Mouse (Mus musculus): Measurements from ENCODE around the gene Cox8a. TPM values are rescaled to one million over a fixed set of nuclear protein-coding genes. Genes with fewer than 3 reads are reported as not detected.

The Cox8a gene
- total RNA-seq, 1 experiment from 2014 or later: 451 TPM

- no peak for ATAC-seq (replicated peaks in 1 of 2; ENCODE audit: insufficient read depth in 1 of 2, low FRiP score in 2 of 2, low TSS enrichment in 1 of 2, low read depth in 1 of 2, poor library complexity in 2 of 2, severe bottlenecking in 2 of 2)
Measured at GRCm38 (mm10) chr19:7176041-7176696, 41.2 kb downstream of the Cox8a start.

GRCm38 (mm10) chr19:7172051-7172866 is 45.2 kb downstream of the Cox8a start:
- ATAC-seq (replicated peaks in 1 of 2; ENCODE audit: insufficient read depth in 1 of 2, low FRiP score in 2 of 2, low TSS enrichment in 1 of 2, low read depth in 1 of 2, poor library complexity in 2 of 2, severe bottlenecking in 2 of 2): no peak

DNA sequence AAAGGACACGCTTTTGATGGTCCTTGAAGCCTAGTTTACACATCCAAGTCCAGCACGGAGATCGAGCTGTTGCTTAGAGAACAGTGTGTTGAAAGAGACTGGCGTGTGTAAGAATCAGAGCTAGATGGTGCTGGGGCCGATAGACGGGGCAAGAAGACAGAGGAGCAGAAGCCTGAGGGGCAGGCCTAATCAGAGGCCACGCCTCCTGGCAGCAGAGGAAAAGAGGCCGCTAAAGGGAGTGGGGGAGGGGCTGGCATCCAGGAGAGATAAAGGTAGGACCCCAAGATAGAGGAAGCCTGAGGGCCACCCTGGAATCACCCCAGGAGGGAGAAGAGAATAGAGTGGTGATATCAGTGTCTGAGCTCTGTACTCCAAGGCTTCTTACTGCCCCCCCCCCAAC is 46.0 kb downstream of the Cox8a start:
- ATAC-seq (replicated peaks in 1 of 2; ENCODE audit: insufficient read depth in 1 of 2, low FRiP score in 2 of 2, low TSS enrichment in 1 of 2, low read depth in 1 of 2, poor library complexity in 2 of 2, severe bottlenecking in 2 of 2): no peak

DNA sequence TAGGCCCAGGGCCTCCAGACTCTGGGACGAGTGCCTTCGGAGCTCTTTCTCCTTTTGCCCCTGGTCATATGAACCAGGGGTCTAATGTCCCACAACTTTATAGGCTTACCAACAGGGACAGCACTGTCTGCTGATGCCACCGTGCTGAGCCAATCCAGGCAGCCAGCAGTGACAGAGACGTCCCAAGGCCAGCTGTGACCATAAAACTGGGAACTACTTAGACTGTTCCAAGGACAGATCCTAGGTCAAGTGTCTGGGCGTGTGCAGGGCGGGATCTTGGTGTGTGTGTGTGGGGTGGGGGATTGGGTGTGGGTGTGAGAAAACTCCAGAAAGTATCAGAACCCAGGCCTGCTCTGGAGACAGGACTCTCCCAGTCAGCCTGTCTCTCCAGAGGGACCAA is 46.5 kb downstream of the Cox8a start:
- no peak for ATAC-seq (replicated peaks in 1 of 2; ENCODE audit: insufficient read depth in 1 of 2, low FRiP score in 2 of 2, low TSS enrichment in 1 of 2, low read depth in 1 of 2, poor library complexity in 2 of 2, severe bottlenecking in 2 of 2)

- ATAC-seq (replicated peaks in 1 of 2; ENCODE audit: insufficient read depth in 1 of 2, low FRiP score in 2 of 2, low TSS enrichment in 1 of 2, low read depth in 1 of 2, poor library complexity in 2 of 2, severe bottlenecking in 2 of 2): no peak
Measured at GRCm38 (mm10) chr19:7168423-7168822, 49.0 kb downstream of the Cox8a start.

DNA sequence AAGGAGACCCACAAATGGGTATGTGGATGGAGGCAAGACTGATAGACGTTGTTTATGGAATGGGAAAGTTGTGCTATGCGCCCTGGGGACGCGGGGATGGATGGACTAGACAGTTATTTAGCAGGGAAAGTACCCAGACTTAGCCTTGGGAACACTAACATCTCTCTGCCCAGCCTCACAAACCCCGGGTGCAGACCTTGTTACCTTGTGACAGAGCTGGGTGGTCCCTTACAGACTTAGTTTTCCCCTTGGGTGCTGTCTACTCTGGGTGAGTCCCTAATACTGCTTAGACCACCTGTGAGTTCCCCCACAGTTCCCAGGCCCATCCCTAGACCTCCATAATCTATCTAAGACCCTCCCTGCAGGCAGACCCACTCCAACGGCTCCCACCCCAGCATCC is 50.6 kb downstream of the Cox8a start:
- no peak for ATAC-seq (replicated peaks in 1 of 2; ENCODE audit: insufficient read depth in 1 of 2, low FRiP score in 2 of 2, low TSS enrichment in 1 of 2, low read depth in 1 of 2, poor library complexity in 2 of 2, severe bottlenecking in 2 of 2)

DNA sequence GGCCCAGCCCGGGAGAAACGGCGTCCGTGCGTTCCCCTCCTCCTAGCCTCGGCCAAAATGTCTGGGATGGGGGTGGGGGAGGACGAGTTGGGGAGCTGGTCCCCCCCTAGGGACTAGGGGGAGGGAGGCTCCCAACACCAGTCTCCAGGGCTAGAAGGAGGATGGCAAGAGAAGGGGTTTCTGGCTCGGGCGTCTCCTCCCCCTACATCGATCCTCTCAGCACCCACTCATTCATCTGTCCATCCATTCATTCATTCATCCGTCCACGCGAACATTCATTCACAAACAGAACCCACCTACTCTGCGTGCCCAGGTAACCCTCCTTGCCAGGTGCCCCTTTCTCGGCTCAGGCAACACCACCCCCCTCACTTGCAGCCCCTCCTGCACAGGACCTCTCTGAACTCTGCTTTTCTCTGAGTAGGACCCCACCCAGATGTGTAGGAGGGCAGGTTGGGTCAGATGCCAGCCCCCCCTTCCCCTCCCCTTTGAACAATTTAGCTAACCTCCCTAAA is 51.2 kb downstream of the Cox8a start:
- ATAC-seq (replicated peaks in 1 of 2; ENCODE audit: insufficient read depth in 1 of 2, low FRiP score in 2 of 2, low TSS enrichment in 1 of 2, low read depth in 1 of 2, poor library complexity in 2 of 2, severe bottlenecking in 2 of 2): no peak

DNA sequence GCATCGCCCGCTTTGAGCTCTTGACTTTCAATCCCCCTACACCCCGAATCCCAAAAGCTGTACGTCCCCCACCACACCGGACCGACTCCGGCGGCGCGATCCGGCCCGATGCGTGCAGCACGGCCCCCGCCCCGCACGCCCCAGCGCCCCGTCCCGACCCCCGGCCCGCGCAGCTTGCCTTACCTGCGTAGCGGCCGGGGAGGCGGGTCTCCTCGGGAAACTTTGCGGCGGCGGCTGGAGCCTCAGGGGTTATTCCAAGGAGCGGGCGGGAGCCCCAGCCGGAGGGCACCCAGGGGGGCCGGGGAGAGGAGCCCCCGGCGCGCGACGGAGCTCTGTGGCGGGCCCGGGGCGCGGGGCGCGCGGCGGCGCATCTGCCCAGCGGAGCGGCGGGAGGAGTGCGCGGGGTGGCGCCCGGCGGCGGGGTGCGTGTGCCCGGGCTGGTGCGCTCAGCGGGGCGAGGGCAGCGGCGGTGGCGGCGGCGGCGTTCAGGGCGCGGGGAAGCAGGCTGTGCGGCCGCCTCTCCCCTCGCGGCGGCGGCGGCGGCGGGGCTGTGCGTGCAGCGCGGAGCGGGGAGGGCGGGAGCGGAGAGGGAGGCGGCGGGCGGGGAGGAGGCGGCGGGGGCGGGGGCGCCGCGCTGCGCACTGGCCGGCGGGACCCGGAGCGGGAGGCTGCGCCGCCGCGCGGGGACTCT is 51.8 kb downstream of the Cox8a start:
- no peak for ATAC-seq (replicated peaks in 1 of 2; ENCODE audit: insufficient read depth in 1 of 2, low FRiP score in 2 of 2, low TSS enrichment in 1 of 2, low read depth in 1 of 2, poor library complexity in 2 of 2, severe bottlenecking in 2 of 2)

Other genes starting within 250 kb of the Cox8a start
- 89.4 and 98.0 TPM in 2 replicates for gene Ppp1r14b, start 242.6 kb downstream of the Cox8a start, total RNA-seq (2017)
- 9.1 and 12.3 TPM in 2 replicates for gene Plcb3, start 241.1 kb downstream of the Cox8a start, total RNA-seq (2017)
- gene Fkbp2, start 237.1 kb downstream of the Cox8a start, total RNA-seq (2017): 67.0 and 99.5 TPM in 2 replicates
- 6.4 and 9.2 TPM in 2 replicates for gene Vegfb, start 230.0 kb downstream of the Cox8a start, total RNA-seq (2017)
- 7.7 and 20.5 TPM in 2 replicates for gene Dnajc4, start 225.0 kb downstream of the Cox8a start, total RNA-seq (2017)
- 8.5 and 9.9 TPM in 2 replicates for gene Nudt22, start 221.5 kb downstream of the Cox8a start, total RNA-seq (2017)
- gene Trpt1, start 221.5 kb downstream of the Cox8a start, total RNA-seq (2017): 1.6 and 2.2 TPM in 2 replicates
- 198 and 220 TPM in 2 replicates for gene Fermt3, start 198.1 kb downstream of the Cox8a start, total RNA-seq (2017)
- gene Stip1, start 177.6 kb downstream of the Cox8a start, total RNA-seq (2017): 162 and 250 TPM in 2 replicates
- 5.2 and 11.2 TPM in 2 replicates for gene Macrod1, start 160.8 kb downstream of the Cox8a start, total RNA-seq (2017)
- gene Flrt1, start 111.9 kb downstream of the Cox8a start, total RNA-seq (2017): not detected in 2 replicates
- 72.4 and 74.3 TPM in 2 replicates for gene Otub1, start 11.3 kb downstream of the Cox8a start, total RNA-seq (2017)
- 39.5 and 43.1 TPM in 2 replicates for gene Naa40, start 23.6 kb upstream of the Cox8a start, total RNA-seq (2017)
- 19.1 and 20.6 TPM in 2 replicates for gene Rcor2, start 49.7 kb upstream of the Cox8a start, total RNA-seq (2017)
- gene Mark2, start 124.2 kb upstream of the Cox8a start, total RNA-seq (2017): 16.8 and 26.6 TPM in 2 replicates
- 12.7 and 22.3 TPM in 2 replicates for gene Spindoc, start 165.4 kb upstream of the Cox8a start, total RNA-seq (2017)
- gene 2700081O15Rik, start 200.0 kb upstream of the Cox8a start, total RNA-seq (2017): 8.1 and 12.4 TPM in 2 replicates

All from hematopoietic stem cell, adult 5-6 weeks (primary cell).